Mouse (Mus musculus) embryonic facial prominence, embryonic 13.5 days (tissue): ENCODE results near the gene Fth1. TPM values are rescaled to one million over a fixed set of nuclear protein-coding genes. Genes with fewer than 3 reads are reported as not detected.
A peak's percentile ranks its signal among the peaks of the same experiment; 100 is the strongest.

ENCODE experiments used
- ATAC-seq: fragments of 200-750 bp; cut with Nextera tagmentation; 2 replicates; pipeline ENCODE4 v1.8.0; 2017; ENCODE audit warnings: low read depth; ENCODE audit not compliant: insufficient number of reproducible peaks, insufficient read depth, low FRiP score, low TSS enrichment
- H3K27ac ChIP-seq: fragments of 300-500 bp; sonication (generic); 2 replicates; pipeline ENCODE4 v1.5.1; 2015; ENCODE audit warnings: moderate library complexity, mild to moderate bottlenecking, inconsistent platforms
- H3K27me3 ChIP-seq: fragments of 300-500 bp; sonication (generic); 2 replicates; pipeline ENCODE4 v1.6.1; 2015; ENCODE audit warnings: mild to moderate bottlenecking, inconsistent platforms
- H3K36me3 ChIP-seq: fragments of 300-500 bp; sonication (generic); 2 replicates; pipeline ENCODE4 v1.6.1; 2015; ENCODE audit warnings: mild to moderate bottlenecking, inconsistent platforms
- H3K4me1 ChIP-seq: fragments of 300-500 bp; sonication (generic); 2 replicates; pipeline ENCODE4 v1.6.1; 2015; ENCODE audit warnings: inconsistent platforms
- H3K4me2 ChIP-seq: fragments of 300-500 bp; sonication (generic); 2 replicates; pipeline ENCODE4 v1.6.1; 2015; ENCODE audit warnings: moderate library complexity, mild to moderate bottlenecking, inconsistent platforms
- H3K4me3 ChIP-seq: fragments of 300-500 bp; sonication (generic); 2 replicates; pipeline ENCODE4 v1.5.1; 2015; ENCODE audit warnings: mild to moderate bottlenecking, inconsistent platforms
- H3K9ac ChIP-seq: fragments of 300-500 bp; sonication (generic); 2 replicates; pipeline ENCODE4 v1.6.1; 2015; ENCODE audit warnings: mild to moderate bottlenecking, inconsistent platforms
- H3K9me3 ChIP-seq: fragments of 300-500 bp; sonication (generic); 2 replicates; pipeline ENCODE4 v1.6.1; 2016; ENCODE audit warnings: inconsistent platforms
- WGBS: fragments of 180-500 bp; shearing (Covaris S2); methylation state at CpG from one replicate; pipeline ENCODE4 v1.1.7; 2015; ENCODE audit warnings: mixed read lengths; 5-methylcytosine and 5-hydroxymethylcytosine counted together
- polyA plus RNA-seq: library from polyadenylated mRNA; unstranded; fragments of >200 nt; fragmentation: Nextera tagmentation; extraction: Ambion mirVana; gene quantifications from 2 replicates; pipeline ENCODE4 v1.2.1, GENCODE M21; 2015

Fth1 gene
- polyA plus RNA-seq, 1 experiment from 2014 or later = 1,553 TPM

- no peaks in the 10 kb centered on the region for H3K36me3 ChIP-seq
- H3K9me3 ChIP-seq = no peaks in the 10 kb centered on the region
- no peak overlapping the region for H3K27ac ChIP-seq
- WGBS = 86% methylated on average over 4 of the region's 4 CpGs
- no peak overlapping the region for H3K4me2 ChIP-seq
- ATAC-seq = no peak
- H3K4me3 ChIP-seq = no peak overlapping the region
- peaks cover 63% of the 10 kb centered on the region for H3K4me1 ChIP-seq
- no peaks in the 10 kb centered on the region for H3K27me3 ChIP-seq
- no peak overlapping the region for H3K9ac ChIP-seq
These were observed 35.8 kb downstream of the Fth1 start for GRCm38 (mm10) chr19:10016151-10016550.

GRCm38 (mm10) chr19:10017637-10018526, 37.5 kb downstream of the Fth1 start:
- Histone ChIP-seq H3K4me1 (peaks cover 73% of the 10 kb centered on the region), H3K4me2 (peak overlapping the region; percentile 92), H3K9ac (peak overlapping the region; percentile 79), H3K27ac (peak overlapping the region; percentile 80), H3K4me3 (peak overlapping the region; percentile 62), H3K27me3 (no peaks in the 10 kb centered on the region), H3K9me3 (no peaks in the 10 kb centered on the region), H3K36me3 (no peaks in the 10 kb centered on the region)
- ATAC-seq = peak; percentile 70
- WGBS = 5% methylated on average over 44 of the region's 44 CpGs

- no peaks in the 10 kb centered on the region for H3K36me3 ChIP-seq
- H3K27me3 ChIP-seq = no peaks in the 10 kb centered on the region
- H3K4me1 ChIP-seq = peaks cover 73% of the 10 kb centered on the region
- peak overlapping the region; percentile 79 for H3K9ac ChIP-seq
- H3K9me3 ChIP-seq = no peaks in the 10 kb centered on the region
- H3K4me3 ChIP-seq = peak overlapping the region; percentile 62
- peak overlapping the region; percentile 80 for H3K27ac ChIP-seq
- WGBS = 0% methylated on average over 3 of the region's 3 CpGs
- no peak for ATAC-seq
- peak overlapping the region; percentile 92 for H3K4me2 ChIP-seq
These were observed 38.1 kb downstream of the Fth1 start for GRCm38 (mm10) chr19:10018527-10018818.

GRCm38 (mm10) chr19:10019214-10019760, 38.9 kb downstream of the Fth1 start:
- Histone ChIP-seq H3K4me1 (peaks cover 71% of the 10 kb centered on the region), H3K36me3 (no peaks in the 10 kb centered on the region), H3K9me3 (no peaks in the 10 kb centered on the region), H3K27ac (peak overlapping the region; percentile 39; the same call in 1 of the 2 replicates), H3K9ac (peak overlapping the region; percentile 79), H3K4me2 (peak overlapping the region; percentile 92), H3K4me3 (peak overlapping the region; percentile 62), H3K27me3 (no peaks in the 10 kb centered on the region)
- no peak for ATAC-seq
- 55% methylated on average over 4 of the region's 4 CpGs for WGBS

GRCm38 (mm10) chr19:10021981-10022380, 41.6 kb downstream of the Fth1 start:
- H3K9ac ChIP-seq = no peak overlapping the region

GRCm38 (mm10) chr19:10022414-10023303, 42.3 kb downstream of the Fth1 start:
- no peaks in the 10 kb centered on the region for H3K27me3 ChIP-seq
- peaks cover 13% of the 10 kb centered on the region for H3K36me3 ChIP-seq
- no peak for ATAC-seq
- H3K27ac ChIP-seq = peak overlapping the region; percentile 24
- no peak overlapping the region for H3K4me3 ChIP-seq
- H3K9me3 ChIP-seq = no peaks in the 10 kb centered on the region
- peaks cover 72% of the 10 kb centered on the region for H3K4me1 ChIP-seq
- H3K9ac ChIP-seq = peak overlapping the region; percentile 49; the same call in 1 of the 2 replicates
- H3K4me2 ChIP-seq = no peak overlapping the region
- 70% methylated on average over 5 of the region's 5 CpGs for WGBS

More at GRCm38 (mm10) chr19:10021981-10022380, 41.6 kb downstream of the Fth1 start:
- no peaks in the 10 kb centered on the region for H3K27me3 ChIP-seq
- ATAC-seq = no peak
- H3K4me1 ChIP-seq = peaks cover 74% of the 10 kb centered on the region
- 81% methylated on average over 2 of the region's 2 CpGs for WGBS
- H3K4me2 ChIP-seq = 0 out of 2 replicates have a peak overlapping the region, but pooled peaks have one; percentile 0
- no peak overlapping the region for H3K4me3 ChIP-seq
- H3K9me3 ChIP-seq = no peaks in the 10 kb centered on the region
- H3K27ac ChIP-seq = 0 out of 2 replicates have a peak overlapping the region, but pooled peaks have one; percentile 22
- peaks cover 6% of the 10 kb centered on the region for H3K36me3 ChIP-seq

- Histone ChIP-seq H3K4me1 (peaks cover 67% of the 10 kb centered on the region), H3K9ac (peak overlapping the region; percentile 6; the same call in 1 of the 2 replicates), H3K9me3 (no peaks in the 10 kb centered on the region), H3K27me3 (no peaks in the 10 kb centered on the region), H3K4me2 (no peak overlapping the region), H3K36me3 (peaks cover 19% of the 10 kb centered on the region), H3K4me3 (no peak overlapping the region), H3K27ac (peak overlapping the region; percentile 24)
- 65% methylated on average over 9 of the region's 9 CpGs for WGBS
- ATAC-seq = no peak
These were observed 42.9 kb downstream of the Fth1 start for GRCm38 (mm10) chr19:10023304-10023758.

- Histone ChIP-seq H3K36me3 (peaks cover 39% of the 10 kb centered on the region), H3K4me2 (peak overlapping the region; percentile 12; the same call in 1 of the 2 replicates), H3K27ac (peak overlapping the region; percentile 78), H3K27me3 (no peaks in the 10 kb centered on the region), H3K4me3 (no peak overlapping the region), H3K4me1 (peaks cover 49% of the 10 kb centered on the region), H3K9ac (no peak overlapping the region), H3K9me3 (no peaks in the 10 kb centered on the region)
- WGBS = 21% methylated on average over 8 of the region's 8 CpGs
- ATAC-seq = no peak
These were observed 44.9 kb downstream of the Fth1 start for GRCm38 (mm10) chr19:10025169-10025875.

- peaks cover 14% of the 10 kb centered on the region for H3K4me1 ChIP-seq
- no peak overlapping the region for H3K27ac ChIP-seq
- no peak overlapping the region; the same call in 1 of the 2 replicates for H3K9ac ChIP-seq
- H3K4me2 ChIP-seq = no peak overlapping the region
- no peak overlapping the region for H3K4me3 ChIP-seq
- H3K9me3 ChIP-seq = no peaks in the 10 kb centered on the region
- WGBS = 88% methylated on average over 2 of the region's 2 CpGs
- ATAC-seq = no peak
- H3K36me3 ChIP-seq = peaks cover 57% of the 10 kb centered on the region
- no peaks in the 10 kb centered on the region for H3K27me3 ChIP-seq
These were observed 49.3 kb downstream of the Fth1 start for GRCm38 (mm10) chr19:10029746-10030145.

- H3K4me3 ChIP-seq = no peak overlapping the region
- no peak overlapping the region for H3K4me2 ChIP-seq
- no peak for ATAC-seq
- H3K4me1 ChIP-seq = peaks cover 7% of the 10 kb centered on the region
- peaks cover 52% of the 10 kb centered on the region for H3K36me3 ChIP-seq
- H3K9ac ChIP-seq = peak overlapping the region; percentile 4; the same call in 1 of the 2 replicates
- WGBS = 41% methylated on average over 8 of the region's 8 CpGs
- H3K9me3 ChIP-seq = no peaks in the 10 kb centered on the region
- no peaks in the 10 kb centered on the region for H3K27me3 ChIP-seq
- no peak overlapping the region for H3K27ac ChIP-seq
These were observed 53.0 kb downstream of the Fth1 start for GRCm38 (mm10) chr19:10033211-10033973.
